Mouse (Mus musculus) bone marrow macrophage, adult 2 months (primary cell): ENCODE measurements around the gene Ier5l.

ENCODE experiments used
- CTCF ChIP-seq: IDR thresholded peaks from 2 replicates; pipeline ENCODE4 v1.5.1; 2012; ENCODE audit warnings: low read depth, mild to moderate bottlenecking, low read length, moderate library complexity
- POLR2A ChIP-seq: IDR thresholded peaks from 2 replicates; pipeline ENCODE4 v1.6.1; 2012; ENCODE audit warnings: mild to moderate bottlenecking, low read depth, low read length, borderline replicate concordance

GRCm38 (mm10) chr2:30473431-30474031 lies 488 bp downstream of the Ier5l start:
- TF ChIP-seq POLR2A (no peak), CTCF (no peak)
